Mouse (Mus musculus) naive thymus-derived CD4-positive, alpha-beta T cell, adult 2 months (primary cell): ENCODE data around the gene Kantr.
"Not testable (repeated sequence)": the region's sequence is repeated elsewhere in the genome, so short reads cannot be mapped to it uniquely, and the experiment has no call there.

Experiments
- DNase-seq: peaks from one replicate; pipeline ENCODE4 v3.0.0-alpha.2; 2011; ENCODE audit warnings: low read depth

Kantr gene

GRCm38 (mm10) chrX:152326996-152327688 is at the start of gene Kantr:
TSS of gene Kantr (minus strand) at chrX:152327495.
- DNase-seq: peak; percentile 81

- DNase-seq: no peak
These were observed 41.3 kb upstream of the Kantr start, which contains the start of gene Gpr173 for GRCm38 (mm10) chrX:152368397-152369273. TSS of gene Gpr173 (minus strand) at chrX:152368704.

DNA sequence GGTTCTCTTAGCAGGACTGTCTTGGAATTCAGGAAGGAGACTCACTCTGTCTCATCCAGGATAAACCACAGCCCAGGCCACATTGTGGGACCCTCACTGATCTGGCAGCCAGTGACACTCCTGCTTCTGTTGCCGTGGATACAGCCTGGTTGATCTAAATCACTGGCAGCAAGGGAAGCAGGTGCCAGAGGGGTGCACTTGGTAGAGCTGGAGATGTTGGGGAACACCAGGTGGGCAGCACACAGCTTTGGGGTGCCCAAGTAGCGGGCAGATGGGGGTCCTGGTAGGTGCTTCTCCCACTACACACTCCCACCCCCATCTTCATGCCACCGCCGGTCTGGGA is 40.7 kb upstream of the Kantr start:
- DNase-seq: no peak

- DNase-seq: no peak
These were observed 39.1 kb upstream of the Kantr start for GRCm38 (mm10) chrX:152366418-152366817.

GRCm38 (mm10) chrX:152352553-152353153 is 25.4 kb upstream of the Kantr start:
- DNase-seq: peak; percentile 79

DNA sequence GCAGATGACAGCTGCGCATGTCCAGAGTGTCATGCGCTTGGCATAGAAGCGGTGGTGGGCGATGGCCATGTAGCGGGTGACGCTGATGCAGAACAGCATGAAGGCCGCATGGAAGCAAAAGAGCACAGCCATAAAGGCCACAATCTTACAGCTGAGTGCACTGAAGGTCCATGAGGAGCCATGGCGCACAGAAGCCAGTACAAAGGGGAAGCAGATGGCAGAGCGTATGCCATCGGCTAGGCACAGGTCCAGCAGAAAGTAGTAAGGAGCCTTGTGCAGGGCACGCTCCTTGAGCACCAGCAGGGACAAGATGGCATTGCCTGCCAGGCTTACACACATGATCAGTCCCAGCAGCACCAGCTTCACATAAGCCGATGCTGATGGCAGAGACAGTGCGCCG is 19.7 kb upstream of the Kantr start:
- DNase-seq: no peak

DNA sequence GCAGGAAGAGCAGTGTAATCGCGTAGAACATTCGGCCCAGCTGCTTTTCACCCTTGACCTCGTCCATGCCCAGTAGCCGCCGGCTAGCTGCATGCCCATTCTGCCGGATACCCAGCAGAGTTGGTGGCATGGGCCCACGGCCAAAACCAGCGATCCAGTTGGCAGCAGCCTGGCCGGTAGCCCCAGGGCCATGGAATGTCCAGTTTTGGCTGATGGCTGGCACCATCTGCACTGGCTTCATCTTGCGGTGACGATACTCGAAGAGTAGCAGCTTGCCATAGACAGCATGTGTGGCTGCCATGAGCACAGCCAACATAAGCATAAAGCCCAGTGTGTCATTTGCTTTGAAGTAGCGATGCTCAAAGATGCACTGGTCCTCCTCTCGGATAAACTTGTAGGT is 19.3 kb upstream of the Kantr start:
- DNase-seq: no peak

- DNase-seq: no peak
These were observed 15.6 kb upstream of the Kantr start for GRCm38 (mm10) chrX:152342903-152343302.

GRCm38 (mm10) chrX:152342358-152342901 is 15.1 kb upstream of the Kantr start, which contains the start of gene Tspyl2:
TSS of gene Tspyl2 (minus strand) at chrX:152342425.
- peak; percentile 92 for DNase-seq

DNA sequence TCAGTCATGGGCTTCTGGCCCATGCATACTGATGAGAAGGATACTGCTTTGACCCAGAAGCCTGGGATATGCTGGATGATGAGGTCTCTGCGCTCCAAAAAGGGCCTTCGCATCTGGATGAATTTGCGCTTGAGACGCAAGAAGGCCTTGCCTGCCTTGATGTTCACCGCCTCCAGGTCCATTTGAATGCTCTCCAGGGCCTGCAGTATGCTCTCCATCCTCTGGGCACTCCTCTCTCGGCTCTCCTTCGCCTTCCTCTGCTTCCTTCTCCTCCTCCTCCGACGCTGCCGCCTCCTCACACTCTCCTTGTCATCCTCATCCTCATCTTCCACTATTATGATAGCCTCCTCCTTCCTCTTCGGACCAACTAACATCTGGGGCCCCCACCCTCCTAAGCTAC is 14.2 kb upstream of the Kantr start:
- DNase-seq: no peak

GRCm38 (mm10) chrX:152336546-152337332 is 9.4 kb upstream of the Kantr start:
- DNase-seq: peak; percentile 90

GRCm38 (mm10) chrX:152336123-152336522 is 8.8 kb upstream of the Kantr start:
- not testable (repeated sequence) for DNase-seq

DNA sequence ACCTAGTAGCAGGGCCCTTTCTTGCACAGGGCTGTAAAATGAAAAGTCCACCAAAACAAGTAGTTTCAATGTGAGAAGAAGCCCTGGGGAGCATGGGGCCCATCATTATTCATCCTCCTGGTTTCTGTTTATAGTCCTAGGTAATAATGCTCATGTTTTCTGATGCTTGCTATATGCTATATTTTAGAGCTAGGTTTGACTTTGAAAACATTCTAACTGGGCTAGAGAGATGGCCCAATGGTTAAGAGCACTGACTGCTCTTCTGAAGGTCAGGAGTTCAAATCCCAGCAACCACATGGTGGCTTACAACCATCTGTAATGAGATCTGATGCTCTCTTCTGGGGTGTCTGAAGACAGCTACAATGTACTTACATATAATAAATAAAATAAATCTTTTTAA is 2.1 kb upstream of the Kantr start:
- not testable (repeated sequence) for DNase-seq

DNA sequence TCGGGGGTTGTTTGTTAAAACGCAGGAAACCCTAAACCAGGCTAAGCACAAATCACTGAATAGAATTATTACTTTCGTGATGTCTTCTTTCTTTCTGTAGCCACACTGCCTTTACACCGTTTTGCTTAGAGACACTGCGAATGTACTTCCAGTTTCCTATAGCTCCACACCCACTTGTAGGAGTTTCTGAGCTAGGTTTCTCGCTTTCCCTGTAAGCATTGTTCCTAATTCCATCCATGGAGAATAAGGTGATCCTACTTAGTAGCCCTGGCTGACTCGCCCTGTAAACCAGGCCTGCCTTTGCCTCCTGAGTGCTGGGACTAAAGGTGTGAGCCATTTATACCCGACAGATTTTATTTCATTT is 376 bp upstream of the Kantr start:
- DNase-seq: no peak

DNA sequence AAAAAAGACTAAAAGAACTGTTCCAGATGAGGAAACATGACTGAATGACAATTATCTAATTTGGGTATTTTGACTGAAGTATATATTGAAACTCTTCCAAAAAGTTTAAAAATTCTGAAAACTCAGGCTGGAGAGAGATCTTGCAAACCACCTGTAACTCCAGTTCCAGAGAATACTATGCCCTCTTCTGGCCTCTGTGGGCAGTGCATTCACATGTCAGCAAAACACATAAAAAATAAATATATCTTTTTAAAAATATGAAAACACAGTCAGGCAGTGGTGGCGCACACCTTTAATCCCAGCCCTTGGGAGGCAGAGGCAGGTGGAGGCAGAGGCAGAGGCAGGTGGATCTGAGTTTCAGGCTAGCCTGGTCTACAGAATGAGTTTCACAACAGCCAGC is 3.7 kb downstream of the Kantr start:
- peak; percentile 34 for DNase-seq

DNA sequence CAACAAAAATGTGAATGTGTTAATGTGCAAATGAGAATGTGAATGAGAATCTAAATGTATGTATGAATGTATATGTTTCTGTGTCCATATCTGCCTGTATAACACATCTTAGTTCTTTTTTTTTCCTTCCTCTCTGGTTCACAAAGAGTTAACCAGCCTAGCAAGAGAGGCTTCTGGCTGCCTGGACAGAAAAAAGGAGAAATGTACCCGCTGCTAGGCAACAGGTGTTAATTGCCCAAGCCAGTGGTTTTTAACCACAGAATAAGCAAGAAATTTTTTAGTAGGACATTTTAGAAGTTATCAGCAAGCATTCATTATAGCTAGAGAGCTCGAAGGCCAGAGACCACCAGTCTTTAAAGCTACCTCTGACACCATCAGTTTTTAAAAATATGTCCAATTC is 4.5 kb downstream of the Kantr start:
- DNase-seq: no peak

- DNase-seq: no peak
These were observed 6.8 kb downstream of the Kantr start for GRCm38 (mm10) chrX:152320535-152320934.

DNA sequence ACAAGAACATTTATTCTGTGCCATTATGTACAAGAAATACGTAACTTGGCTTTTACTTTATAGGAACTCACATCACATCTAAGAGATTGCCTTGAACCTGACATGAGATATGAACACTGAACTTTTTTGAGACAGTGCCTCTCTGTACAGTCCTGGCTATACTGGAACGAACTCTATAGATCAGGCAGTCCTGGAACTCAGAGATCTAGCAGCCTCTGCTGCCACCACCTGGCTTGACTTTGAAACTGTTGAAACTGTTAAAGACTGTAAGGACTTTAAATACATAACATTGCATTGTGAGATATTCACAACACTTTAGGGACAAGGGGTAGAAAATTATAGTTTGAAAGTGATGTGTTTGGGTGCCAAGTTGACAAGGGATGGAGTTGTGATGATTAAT is 19.4 kb downstream of the Kantr start:
- DNase-seq: peak; percentile 46

GRCm38 (mm10) chrX:152307371-152307770 is 19.9 kb downstream of the Kantr start:
- no peak for DNase-seq

DNA sequence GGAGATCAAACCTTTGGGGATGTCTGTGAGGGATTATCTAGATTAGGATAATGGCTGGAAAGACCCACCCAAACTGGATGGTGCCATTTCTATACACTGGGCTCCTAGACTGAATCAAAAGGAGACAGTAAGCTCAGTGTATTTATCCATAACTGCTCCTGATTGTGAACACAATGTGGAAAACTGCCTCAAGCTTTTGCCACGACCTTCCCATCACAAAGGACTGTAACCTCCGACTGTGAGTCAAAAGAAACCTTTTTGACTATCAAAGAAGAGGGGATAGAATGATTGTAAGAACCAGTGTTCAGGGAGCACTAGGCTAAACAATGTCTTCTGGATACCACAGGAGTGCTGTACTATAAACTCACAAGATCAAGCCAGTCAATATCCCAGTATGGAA is 21.1 kb downstream of the Kantr start:
- no peak for DNase-seq

- DNase-seq: not testable (repeated sequence)
These were observed 40.3 kb downstream of the Kantr start for GRCm38 (mm10) chrX:152287026-152287425.

GRCm38 (mm10) chrX:152284746-152285145 is 42.5 kb downstream of the Kantr start:
- DNase-seq: no peak
